Mouse (Mus musculus) heart, embryonic 11.5 days (tissue): Measurements from ENCODE around the gene Pcnp. TPM values are rescaled to one million over a fixed set of nuclear protein-coding genes. Genes with fewer than 3 reads are reported as not detected.
"Not testable (repeated sequence)": the region's sequence is repeated elsewhere in the genome, so short reads cannot be mapped to it uniquely, and the experiment has no call there.

Source experiments
- ATAC-seq: fragments of 200-750 bp; cut with Nextera tagmentation; replicated peaks from 2 replicates; pipeline ENCODE4 v1.8.0; 2017; ENCODE audit warnings: moderate library complexity; ENCODE audit not compliant: insufficient number of reproducible peaks, low FRiP score, low TSS enrichment
- H3K27ac ChIP-seq: fragments of 300-500 bp; sonication (generic); 2 replicates; pipeline ENCODE4 v1.5.1; 2014; ENCODE audit warnings: mild to moderate bottlenecking, low read depth, low read length
- H3K27me3 ChIP-seq: fragments of 300-500 bp; sonication (generic); 2 replicates; pipeline ENCODE4 v1.6.1; 2014; ENCODE audit warnings: mild to moderate bottlenecking, low read length, mixed read lengths; ENCODE audit not compliant: control insufficient read depth, insufficient read depth
- H3K36me3 ChIP-seq: fragments of 300-500 bp; sonication (generic); 2 replicates; pipeline ENCODE4 v1.6.1; 2014; ENCODE audit warnings: mild to moderate bottlenecking, low read length, moderate library complexity, mixed read lengths; ENCODE audit not compliant: control insufficient read depth, insufficient read depth
- H3K4me1 ChIP-seq: fragments of 300-500 bp; sonication (generic); 2 replicates; pipeline ENCODE4 v1.6.1; 2014; ENCODE audit warnings: low read length; ENCODE audit not compliant: control insufficient read depth, insufficient read depth
- H3K4me2 ChIP-seq: fragments of 300-500 bp; sonication (generic); 2 replicates; pipeline ENCODE4 v1.6.1; 2014; ENCODE audit warnings: mild to moderate bottlenecking, moderate library complexity
- H3K4me3 ChIP-seq: fragments of 300-500 bp; sonication (generic); 2 replicates; pipeline ENCODE4 v1.5.1; 2014; ENCODE audit warnings: low read depth, low read length
- H3K9ac ChIP-seq: fragments of 300-500 bp; sonication (generic); 2 replicates; pipeline ENCODE4 v1.6.1; 2014; ENCODE audit warnings: mild to moderate bottlenecking, low read depth, low read length, moderate library complexity
- H3K9me3 ChIP-seq: fragments of 300-500 bp; sonication (generic); replicated peaks from 2 replicates; pipeline ENCODE4 v1.6.1; 2016; ENCODE audit warnings: low read length; ENCODE audit not compliant: control insufficient read depth
- WGBS: fragments of 180-500 bp; shearing (Covaris S2); extraction: QIAGEN DNeasy Blood & Tissue Kit; methylation state at CpG from one replicate; pipeline ENCODE4 v1.1.7; 2014; ENCODE audit not compliant: insufficient replicate concordance; 5-methylcytosine and 5-hydroxymethylcytosine counted together
- microRNA-seq: library from miRNA; unstranded; fragments of <30 nt; microRNA quantifications from one replicate; pipeline ENCODE4, GENCODE M21; 2016; ENCODE audit warnings: borderline number of aligned reads
- polyA plus RNA-seq: library from polyadenylated mRNA; unstranded; fragments of >200 nt; fragmentation: Nextera tagmentation; extraction: Ambion mirVana; gene quantifications from 2 replicates; pipeline ENCODE4 v1.2.1, GENCODE M21; 2014

The Pcnp gene
- polyA plus RNA-seq, 1 experiment from 2014 or later = 172 TPM

DNA sequence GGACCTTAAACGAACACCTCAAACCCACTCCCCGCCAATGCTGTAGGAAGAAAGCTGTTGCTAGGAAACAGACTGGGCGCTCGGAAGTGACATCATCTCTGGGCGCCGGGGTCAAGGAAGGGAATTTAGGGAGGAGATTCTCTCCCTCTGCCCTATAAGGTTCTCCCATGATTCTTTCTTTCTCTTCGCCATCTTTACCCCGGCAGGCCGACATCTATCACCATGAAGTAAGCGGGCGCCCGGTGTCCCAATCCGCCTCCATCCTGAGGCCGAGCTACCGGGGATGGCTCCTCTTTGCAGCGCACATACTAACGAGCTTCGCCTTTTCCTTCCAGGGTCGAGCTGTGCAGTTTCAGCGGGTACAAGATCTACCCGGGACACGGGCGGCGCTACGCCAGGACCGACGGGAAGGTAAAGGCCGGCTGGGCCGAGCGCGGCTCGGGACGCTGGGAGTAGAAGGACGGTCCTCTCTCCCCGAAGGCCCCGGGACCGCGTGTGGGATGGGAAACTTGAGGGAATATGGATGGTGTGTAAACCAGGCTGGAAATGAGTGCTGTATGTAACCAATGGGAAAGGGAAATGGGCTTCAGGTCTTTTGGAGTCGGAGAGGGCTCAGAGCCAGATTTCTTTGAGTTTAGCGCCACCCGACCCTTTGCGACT lies 63.2 kb downstream of the Pcnp start, which contains the start of gene Rpl24:
TSS of gene Rpl24 (plus strand) at position 64 of the 660 bp plus-strand sequence.
- Histone ChIP-seq H3K4me3 (peak within 1 kb of the TSS; percentile 71), H3K4me1 (peaks cover 4% of the 10 kb centered on the region; the same call in 1 of the 2 replicates), H3K27ac (peak within 1 kb of the TSS; percentile 82), H3K27me3 (no peaks in the 10 kb centered on the region), H3K4me2 (peak within 1 kb of the TSS; percentile 80), H3K36me3 (peaks cover 19% of the 10 kb centered on the region), H3K9ac (peak within 1 kb of the TSS; percentile 96), H3K9me3 (no peaks in the 10 kb centered on the region)
- ATAC-seq = peak; percentile 88
- under 1% methylated on average over 42 of the region's 42 CpGs for WGBS

DNA sequence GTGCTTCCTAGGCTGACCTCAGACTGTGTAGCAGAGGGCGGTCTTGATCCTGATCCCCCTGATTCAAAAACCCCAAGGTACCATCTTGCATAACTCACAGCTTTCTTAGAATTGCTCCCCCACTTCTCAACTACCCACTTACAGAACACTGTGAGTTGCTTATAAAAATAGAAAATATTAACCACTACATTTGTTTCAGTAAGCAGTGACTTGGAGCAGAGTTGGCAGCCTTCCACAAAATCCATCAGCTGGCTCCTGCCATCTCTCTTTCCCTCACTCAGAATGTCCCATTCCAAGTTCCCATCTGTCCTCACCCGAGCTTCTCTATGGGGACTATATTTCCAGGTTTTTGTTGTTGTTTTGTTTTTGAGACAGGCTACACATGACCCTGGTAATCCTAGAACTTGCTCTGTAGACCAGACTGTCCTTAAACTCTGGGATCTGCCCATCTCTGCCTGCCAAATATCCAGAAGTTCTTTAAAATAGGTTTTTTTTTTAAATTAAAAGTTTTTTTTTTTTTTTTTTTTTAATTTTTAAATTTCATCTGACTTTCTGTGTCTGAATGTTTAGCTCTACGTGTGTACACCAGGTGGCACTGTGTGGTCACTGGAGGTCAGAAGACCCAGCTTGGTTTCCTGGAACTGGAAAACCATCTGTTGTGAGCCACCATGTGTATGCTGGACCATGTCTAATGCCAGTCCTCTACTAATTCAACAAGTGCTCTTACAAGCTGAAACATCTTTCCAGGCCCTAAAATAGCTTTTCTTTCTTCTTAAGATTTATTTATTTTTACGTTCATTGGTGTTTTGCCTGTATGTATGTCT lies 65.2 kb downstream of the Pcnp start:
- 62% methylated on average over 4 of the region's 4 CpGs for WGBS
- Histone ChIP-seq H3K27me3 (no peaks in the 10 kb centered on the region), H3K27ac (no peak overlapping the region), H3K36me3 (peaks cover 4% of the 10 kb centered on the region), H3K4me2 (no peak overlapping the region), H3K9me3 (no peaks in the 10 kb centered on the region), H3K4me1 (peaks cover 4% of the 10 kb centered on the region; the same call in 1 of the 2 replicates), H3K4me3 (no peak overlapping the region), H3K9ac (no peak overlapping the region)
- no peak for ATAC-seq

DNA sequence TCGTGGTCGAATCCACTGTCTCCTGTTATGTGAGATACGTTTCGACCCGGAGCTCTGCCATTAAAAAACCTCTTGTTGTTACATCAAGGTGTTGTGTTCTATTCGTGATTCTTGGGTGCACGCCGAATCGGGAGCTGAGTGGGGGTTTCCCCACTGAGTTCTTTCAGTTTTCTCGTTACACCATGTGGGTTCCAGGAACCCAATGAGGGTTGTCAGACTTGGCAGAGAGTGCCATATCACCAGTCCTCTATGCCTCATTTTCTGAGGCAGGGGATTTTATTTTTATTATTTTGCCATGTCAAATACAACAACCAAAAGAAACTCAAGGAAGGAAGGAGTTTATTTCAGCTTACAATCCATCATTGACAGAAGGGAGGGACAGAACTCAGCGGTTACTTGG lies 66.5 kb downstream of the Pcnp start:
- not testable (repeated sequence) for H3K4me3 ChIP-seq, ATAC-seq, H3K27me3 ChIP-seq, H3K27ac ChIP-seq, H3K4me1 ChIP-seq, H3K4me2 ChIP-seq, H3K9ac ChIP-seq, H3K36me3 ChIP-seq, H3K9me3 ChIP-seq
- WGBS = 77% methylated on average over 5 of the region's 11 CpGs

Small RNA genes within 50 kb of the gene (microRNA-seq; reads per million reads assigned to microRNA genes)
- gene Gm24047 = not detected

Other genes with a start within 250 kb of the Pcnp start
- gene Nfkbiz, start 190.8 kb downstream of the Pcnp start, polyA plus RNA-seq = 3.5 and 3.7 TPM in 2 replicates
- 0.99 and 1.2 TPM in 2 replicates for gene Nxpe3, start 134.5 kb downstream of the Pcnp start, polyA plus RNA-seq
- gene Cep97, start 94.9 kb downstream of the Pcnp start, polyA plus RNA-seq = 7.4 and 11.9 TPM in 2 replicates
- gene Rpl24, start 63.5 kb downstream of the Pcnp start, polyA plus RNA-seq = 617 and 672 TPM in 2 replicates
- 13.3 and 13.8 TPM in 2 replicates for gene Zbtb11, start 55.9 kb downstream of the Pcnp start, polyA plus RNA-seq
- gene Trmt10c, start 8.1 kb upstream of the Pcnp start, polyA plus RNA-seq = 23.6 and 24.5 TPM in 2 replicates
- 24.6 and 24.8 TPM in 2 replicates for gene Senp7, start 18.6 kb upstream of the Pcnp start, polyA plus RNA-seq
- gene Impg2, start 174.6 kb upstream of the Pcnp start, polyA plus RNA-seq = 0.10 and 0.11 TPM in 2 replicates